9 mouse cellular contexts compared by ENCODE assay signal in genomic region chr12:49171014-49171677, GRCm38 (mm10).
DNase-seq lines count a peak whose midpoint lies in the region; ATAC-seq and TF ChIP-seq lines count a peak whose summit lies in the region.
"Had no signal": no experiment of that assay in that cellular context is flagged by ENCODE, and none has a peak within 500 bp of the region (broad histone marks: within the 10 kb centered on the region; RNA-seq: fewer than 3 reads in every experiment).

No protein-coding gene starts in this region.

- no peaks in the 10 kb centered on the region for H3K4me1 ChIP-seq in forebrain, postnatal 0 days (ENCODE audit: insufficient read depth)
- H3K4me1 ChIP-seq: embryonic facial prominence, embryonic 13.5 days had no signal

- DNase-seq in layer of hippocampus, adult 9-10 months (ENCODE audit: low spot score) = peak; percentile 7
- no peak for DNase-seq in layer of hippocampus, postnatal 36 days
- DNase-seq in NIH3T3 (ENCODE audit: low read depth) = peak; percentile 60
- peak; percentile 67 for DNase-seq in forebrain, postnatal 0 days
- peak; percentile 73 for DNase-seq in retina, embryonic 14.5 days (ENCODE audit: low spot score)
- DNase-seq in adrenal gland, adult 2 months = no peak

- H3K27ac ChIP-seq in forebrain, postnatal 0 days (ENCODE audit: low read depth, low read length) = no peak overlapping the region
- H3K27ac ChIP-seq: embryonic facial prominence, embryonic 13.5 days had no signal

- H3K36me3 ChIP-seq in forebrain, postnatal 0 days (ENCODE audit: insufficient read depth) = no peaks in the 10 kb centered on the region
- H3K36me3 ChIP-seq: embryonic facial prominence, embryonic 13.5 days had no signal

- peak; percentile 60 for ATAC-seq in forebrain, postnatal 0 days
- ATAC-seq in megakaryocyte-erythroid progenitor cell, adult 5-6 weeks (replicated peaks; ENCODE audit: low FRiP score, low TSS enrichment, poor library complexity, severe bottlenecking) = no peak

- TF ChIP-seq CTCF in forebrain, postnatal 0 days (IDR thresholded peaks at IDR 0.05; ENCODE audit: low read depth) = peak; percentile 75

- no peak overlapping the region for H3K4me2 ChIP-seq in forebrain, postnatal 0 days (ENCODE audit: low read depth)
- H3K4me2 ChIP-seq: embryonic facial prominence, embryonic 13.5 days; heart, embryonic 11.5 days had no signal

- no peaks in the 10 kb centered on the region for H3K9me3 ChIP-seq in forebrain, postnatal 0 days (ENCODE audit: low read length)
- H3K9me3 ChIP-seq: embryonic facial prominence, embryonic 13.5 days had no signal

- 68% methylated on average over 1 of the region's 1 CpGs for WGBS in forebrain, postnatal 0 days

- no peak overlapping the region for H3K9ac ChIP-seq in forebrain, postnatal 0 days
- H3K9ac ChIP-seq: embryonic facial prominence, embryonic 13.5 days had no signal

- no peak overlapping the region for H3K4me3 ChIP-seq in forebrain, postnatal 0 days (ENCODE audit: low read depth, low read length)
- H3K4me3 ChIP-seq: embryonic facial prominence, embryonic 13.5 days had no signal

- no peaks in the 10 kb centered on the region for H3K27me3 ChIP-seq in forebrain, postnatal 0 days (ENCODE audit: insufficient read depth, low read length)
- H3K27me3 ChIP-seq: embryonic facial prominence, embryonic 13.5 days had no signal

Comparison
In these comparisons a context has a peak if more than half of its experiments do, and no peak if none do; other contexts are left out.
1. DNase-seq: peak in layer of hippocampus, adult 9-10 months (single experiment), NIH3T3 (single experiment), forebrain, postnatal 0 days (single experiment) and retina, embryonic 14.5 days (single experiment); none in layer of hippocampus, postnatal 36 days (0 of 2) and adrenal gland, adult 2 months (single experiment).